Mouse (Mus musculus): Measurements from ENCODE around the gene Gpr35. TPM values are rescaled to one million over a fixed set of nuclear protein-coding genes. Genes with fewer than 3 reads are reported as not detected.

The Gpr35 gene
- total RNA-seq, 2 experiments from 2014 or later, result 0.62 to 0.76 TPM

GRCm38 (mm10) chr1:93035981-93036380 lies 85.3 kb downstream of the Gpr35 start:
- DNase-seq (ENCODE audit: low spot score in 2 of 2), result no peak

Other genes with a start within 250 kb of the Gpr35 start
- 10 to 100 TPM; 71.4 to 73.2 TPM for gene Gpc1, start 119.2 kb upstream of the Gpr35 start, total RNA-seq (2021)
- gene Ankmy1, start 48.0 kb upstream of the Gpr35 start, total RNA-seq (2021), result 1 to 10 TPM; 1.2 TPM
- 10 to 100 TPM; 11.6 to 13.2 TPM for gene Dusp28, start 43.9 kb upstream of the Gpr35 start, total RNA-seq (2021)
- 10 to 100 TPM; 74.3 to 74.6 TPM for gene Rnpepl1, start 40.1 kb upstream of the Gpr35 start, total RNA-seq (2021)
- gene Capn10, start 16.5 kb upstream of the Gpr35 start, total RNA-seq (2021), result 10 to 100 TPM; 32.5 to 34.7 TPM
- gene Aqp12, start 55.5 kb downstream of the Gpr35 start, total RNA-seq (2021), result 1 to 10 TPM in 1 of 2 experiments, not detected in 1; 4.7 TPM
- 10 to 100 TPM; 36.0 to 45.0 TPM for gene Kif1a, start 151.1 kb downstream of the Gpr35 start, total RNA-seq (2021)
- gene Agxt, start 184.4 kb downstream of the Gpr35 start, total RNA-seq (2021), result 10 to 100 TPM in 1 of 2 experiments, under 1 TPM in 1; 0.70 to 18.8 TPM
- gene 2310007B03Rik, start 210.1 kb downstream of the Gpr35 start, total RNA-seq (2021), result under 1 TPM in 1 of 2 experiments, not detected in 1; 0.42 TPM
- under 1 TPM; 0.31 TPM for gene Crocc2, start 217.9 kb downstream of the Gpr35 start, total RNA-seq (2021)

Measured in adrenal gland, postnatal 4 days (tissue).